9 mouse cellular contexts compared by ENCODE assay signal in the genomic region with DNA sequence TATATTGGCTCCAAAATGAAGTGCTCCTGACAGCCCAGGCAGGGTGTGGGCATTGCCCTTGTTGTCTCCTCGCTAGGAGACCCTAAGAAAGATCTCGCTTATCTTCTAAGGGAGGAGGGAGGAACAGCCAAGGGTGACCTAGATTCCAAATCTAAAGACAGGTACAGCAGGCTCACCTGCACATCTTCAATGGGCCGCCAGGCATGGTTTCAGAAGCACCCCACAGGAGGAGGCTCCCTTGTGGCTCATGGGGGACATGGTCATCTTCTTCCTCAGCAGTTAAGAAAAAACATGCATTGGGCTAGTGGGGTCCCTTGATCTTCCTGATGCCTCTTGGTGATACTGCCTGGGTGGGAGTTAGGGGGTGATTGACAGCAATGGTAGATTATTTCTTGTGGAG.
A peak's percentile ranks its signal among the peaks of the same experiment; 100 is the strongest.
DNase-seq lines count a peak whose midpoint lies in the region; ATAC-seq and TF ChIP-seq lines count a peak whose summit lies in the region.
"Had no signal": no experiment of that assay in that cellular context is flagged by ENCODE, and none has a peak within 500 bp of the region (broad histone marks: within the 10 kb centered on the region; RNA-seq: fewer than 3 reads in every experiment).

No protein-coding gene starts in this region.

- no peak for ATAC-seq in midbrain, embryonic 11.5 days (ENCODE audit: low FRiP score)
- ATAC-seq in megakaryocyte, adult 5-6 weeks (ENCODE audit: poor library complexity, severe bottlenecking), result no peak

- no peak overlapping the region for H3K4me2 ChIP-seq in midbrain, embryonic 11.5 days

- H3K27me3 ChIP-seq in hindbrain, embryonic 10.5 days (ENCODE audit: insufficient read depth, poor library complexity, severe bottlenecking), result peaks cover 3% of the 10 kb centered on the region; the same call in 1 of the 2 replicates
- H3K27me3 ChIP-seq in midbrain, embryonic 11.5 days (ENCODE audit: control insufficient read depth, insufficient read depth, low read length), result no peaks in the 10 kb centered on the region

- WGBS in hindbrain, embryonic 10.5 days, result 85% methylated on average over 3 of the region's 3 CpGs
- 86% methylated on average over 3 of the region's 3 CpGs for WGBS in midbrain, embryonic 11.5 days

- no peaks in the 10 kb centered on the region for H3K36me3 ChIP-seq in hindbrain, embryonic 10.5 days
- no peaks in the 10 kb centered on the region for H3K36me3 ChIP-seq in midbrain, embryonic 11.5 days (ENCODE audit: control insufficient read depth, insufficient read depth, low read length)

- H3K4me3 ChIP-seq in layer of hippocampus, adult 2 months, result no peak overlapping the region
- H3K4me3 ChIP-seq in hindbrain, embryonic 10.5 days, result no peak overlapping the region
- H3K4me3 ChIP-seq in midbrain, embryonic 11.5 days (ENCODE audit: low read depth, low read length), result no peak overlapping the region

- H3K27ac ChIP-seq in layer of hippocampus, adult 2 months, result peak overlapping the region; percentile 94
- H3K27ac ChIP-seq in hindbrain, embryonic 10.5 days, result peak overlapping the region; percentile 74
- no peak overlapping the region for H3K27ac ChIP-seq in midbrain, embryonic 11.5 days (ENCODE audit: low read depth, low read length)

- no peak for DNase-seq in layer of hippocampus, adult 2 months (ENCODE audit: low spot score in 2 of 2)
- no peak for DNase-seq in layer of hippocampus, adult 9-10 months (ENCODE audit: low spot score)
- no peak for DNase-seq in hindbrain, embryonic 10.5 days (ENCODE audit: low spot score)
- DNase-seq in midbrain, embryonic 11.5 days (ENCODE audit: low spot score, missing footprints), result peak; percentile 78
- peak; percentile 38 for DNase-seq in thymus, postnatal 0 days (ENCODE audit: low spot score)
- DNase-seq in adrenal gland, adult 18-20 months (ENCODE audit: low spot score in 2 of 2), result no peak
- no peak for DNase-seq in spleen, adult 18-20 months
- DNase-seq: kidney, postnatal 14 days had no signal

- H3K4me1 ChIP-seq in hindbrain, embryonic 10.5 days (replicated peaks), result peaks cover 42% of the 10 kb centered on the region
- peaks cover 16% of the 10 kb centered on the region for H3K4me1 ChIP-seq in midbrain, embryonic 11.5 days (ENCODE audit: control insufficient read depth, insufficient read depth, low read length)

- H3K9ac ChIP-seq in midbrain, embryonic 11.5 days (ENCODE audit: low read length), result no peak overlapping the region; the same call in 1 of the 2 replicates

- no peak for TF ChIP-seq CTCF in layer of hippocampus, adult 2 months (conservative IDR thresholded peaks at IDR 0.05)

- H3K9me3 ChIP-seq in hindbrain, embryonic 10.5 days, result no peaks in the 10 kb centered on the region
- H3K9me3 ChIP-seq in midbrain, embryonic 11.5 days (ENCODE audit: control insufficient read depth, low read length), result no peaks in the 10 kb centered on the region

Comparison
In these comparisons a context has a peak if more than half of its experiments do, and no peak if none do; other contexts are left out.
1. DNase-seq: peak in midbrain, embryonic 11.5 days (single experiment) and thymus, postnatal 0 days (single experiment); none in layer of hippocampus, adult 2 months (0 of 2), layer of hippocampus, adult 9-10 months (single experiment), hindbrain, embryonic 10.5 days (single experiment), adrenal gland, adult 18-20 months (0 of 2) and spleen, adult 18-20 months (0 of 2).